Mouse (Mus musculus) embryonic facial prominence, embryonic 11.5 days (tissue): ENCODE results near the gene Gm11042. TPM values are rescaled to one million over a fixed set of nuclear protein-coding genes. Genes with fewer than 3 reads are reported as not detected.

Experiments used
- ATAC-seq: fragments of 200-750 bp; cut with Nextera tagmentation; replicated peaks from 2 replicates; pipeline ENCODE4 v1.8.0; 2017; ENCODE audit warnings: low read depth; ENCODE audit not compliant: insufficient number of reproducible peaks, low FRiP score, low TSS enrichment
- DNase-seq: peaks from one replicate; pipeline ENCODE4 v3.0.0-alpha.2; 2015; ENCODE audit warnings: low spot score
- H3K27ac ChIP-seq: fragments of 300-500 bp; sonication (generic); replicated peaks from 2 replicates; pipeline ENCODE4 v1.5.1; 2014; ENCODE audit warnings: mild to moderate bottlenecking, low read depth, low read length, control low read depth
- H3K27me3 ChIP-seq: fragments of 300-500 bp; sonication (generic); 2 replicates; pipeline ENCODE4 v1.6.1; 2014; ENCODE audit warnings: mild to moderate bottlenecking, low read length, moderate library complexity, mixed read lengths; ENCODE audit not compliant: control insufficient read depth, insufficient read depth
- H3K36me3 ChIP-seq: fragments of 300-500 bp; sonication (generic); replicated peaks from 2 replicates; pipeline ENCODE4 v1.6.1; 2014; ENCODE audit warnings: low read depth, mild to moderate bottlenecking, low read length, moderate library complexity, mixed read lengths; ENCODE audit not compliant: control insufficient read depth, insufficient read depth
- H3K4me1 ChIP-seq: fragments of 300-500 bp; sonication (generic); 2 replicates; pipeline ENCODE4 v1.6.1; 2014; ENCODE audit warnings: low read length, mixed read lengths; ENCODE audit not compliant: control insufficient read depth, insufficient read depth
- H3K4me2 ChIP-seq: fragments of 300-500 bp; sonication (generic); 2 replicates; pipeline ENCODE4 v1.6.1; 2014; ENCODE audit warnings: low read depth, mild to moderate bottlenecking, control low read depth, low read length, moderate library complexity
- H3K4me3 ChIP-seq: fragments of 300-500 bp; sonication (generic); 2 replicates; pipeline ENCODE4 v1.5.1; 2014; ENCODE audit warnings: low read depth, low read length, control low read depth
- H3K9ac ChIP-seq: fragments of 300-500 bp; sonication (generic); replicated peaks from 2 replicates; pipeline ENCODE4 v1.6.1; 2014; ENCODE audit warnings: mild to moderate bottlenecking, control low read depth, low read length
- H3K9me3 ChIP-seq: fragments of 300-500 bp; sonication (generic); replicated peaks from 2 replicates; pipeline ENCODE4 v1.6.1; 2016; ENCODE audit warnings: mild to moderate bottlenecking, low read length, inconsistent platforms, mixed read lengths; ENCODE audit not compliant: control insufficient read depth
- WGBS: fragments of 180-500 bp; shearing (Covaris S2); extraction: QIAGEN DNeasy Blood & Tissue Kit; methylation state at CpG from one replicate; pipeline ENCODE4 v1.1.7; 2014; 5-methylcytosine and 5-hydroxymethylcytosine counted together
- polyA plus RNA-seq: library from polyadenylated mRNA; unstranded; fragments of >200 nt; fragmentation: Nextera tagmentation; extraction: Ambion mirVana; gene quantifications from 2 replicates; pipeline ENCODE4 v1.2.1, GENCODE M21; 2014

Gm11042 gene
- polyA plus RNA-seq, 1 experiment from 2014 or later, result not detected

GRCm38 (mm10) chr12:74312611-74313010, 3.6 kb downstream of the Gm11042 start:
- Histone ChIP-seq H3K9ac (no peak overlapping the region), H3K4me1 (no peaks in the 10 kb centered on the region), H3K9me3 (no peaks in the 10 kb centered on the region), H3K27me3 (no peaks in the 10 kb centered on the region), H3K4me3 (no peak overlapping the region), H3K36me3 (no peaks in the 10 kb centered on the region), H3K27ac (no peak overlapping the region), H3K4me2 (no peak overlapping the region)
- 78% methylated on average over 3 of the region's 3 CpGs for WGBS
- ATAC-seq, result no peak
- DNase-seq, result no peak

DNA sequence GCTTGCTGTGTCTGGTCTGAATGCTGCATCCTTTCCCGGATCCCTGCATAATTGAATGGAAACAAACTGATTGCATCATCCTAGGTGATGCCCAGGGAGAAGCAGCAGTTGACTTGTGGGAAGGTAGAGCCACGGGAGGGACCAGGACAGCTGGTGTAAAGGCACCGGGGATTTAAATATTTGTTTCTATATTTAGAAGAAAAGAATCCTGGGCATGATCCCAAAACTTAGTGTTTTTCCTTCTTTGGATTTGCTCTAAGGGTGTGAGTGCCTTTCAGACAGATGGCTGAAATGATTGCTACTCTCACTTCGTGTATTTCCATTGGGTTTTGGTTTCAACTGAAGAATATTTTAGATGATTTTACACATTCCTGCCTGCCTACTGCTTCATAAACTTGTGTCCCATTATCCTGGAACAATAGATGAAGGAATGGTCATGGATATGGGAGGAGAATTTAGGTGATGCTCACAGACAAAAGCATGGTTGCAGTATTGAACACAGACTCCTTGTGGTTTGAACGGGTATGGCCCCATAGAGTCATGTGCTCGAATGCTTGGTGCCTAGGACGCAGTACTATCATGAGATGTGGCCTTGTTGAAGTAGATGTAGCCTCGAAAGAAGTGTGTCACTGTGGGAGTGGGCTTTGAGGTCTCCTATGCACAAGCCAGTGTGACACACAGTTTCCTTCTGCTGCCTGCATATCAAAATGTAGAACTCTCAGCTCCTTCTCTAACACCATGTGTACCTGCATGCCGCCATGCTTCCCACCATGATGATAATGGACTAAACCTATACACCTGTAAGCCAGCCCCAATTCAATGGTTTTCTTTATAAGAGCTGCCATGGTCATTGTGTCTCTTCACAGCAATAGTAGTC, 12.5 kb downstream of the Gm11042 start:
- no peaks in the 10 kb centered on the region for H3K36me3 ChIP-seq
- WGBS, result 82% methylated on average over 9 of the region's 9 CpGs
- ATAC-seq, result no peak
- no peak overlapping the region for H3K4me3 ChIP-seq
- no peaks in the 10 kb centered on the region for H3K4me1 ChIP-seq
- no peaks in the 10 kb centered on the region for H3K27me3 ChIP-seq
- H3K9ac ChIP-seq, result no peak overlapping the region
- no peak overlapping the region for H3K4me2 ChIP-seq
- no peaks in the 10 kb centered on the region for H3K9me3 ChIP-seq
- DNase-seq, result no peak
- H3K27ac ChIP-seq, result no peak overlapping the region

DNA sequence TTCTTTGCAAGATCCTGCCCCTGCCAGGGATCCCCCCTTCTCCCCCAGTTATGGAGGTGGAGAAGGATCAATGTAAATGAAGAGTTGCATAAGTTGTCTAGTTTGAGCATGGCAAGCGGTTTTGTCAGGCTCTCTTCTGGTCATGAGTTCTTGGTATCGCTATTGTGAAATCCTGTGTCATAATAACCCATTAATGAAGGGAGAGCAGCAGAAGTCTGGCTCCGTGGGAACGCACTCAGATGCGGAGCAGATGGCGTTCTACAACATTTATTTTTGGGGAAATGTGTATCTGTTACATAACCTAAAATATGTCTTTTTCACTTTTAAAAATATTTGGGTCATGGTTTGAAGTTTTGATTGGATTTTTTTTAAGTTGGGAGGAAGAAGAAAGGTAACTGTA, 14.6 kb downstream of the Gm11042 start:
- no peak for DNase-seq
- Histone ChIP-seq H3K9me3 (no peaks in the 10 kb centered on the region), H3K27ac (no peak overlapping the region), H3K27me3 (no peaks in the 10 kb centered on the region), H3K9ac (no peak overlapping the region), H3K4me3 (no peak overlapping the region), H3K4me1 (no peaks in the 10 kb centered on the region), H3K4me2 (no peak overlapping the region), H3K36me3 (no peaks in the 10 kb centered on the region)
- WGBS, result 92% methylated on average over 6 of the region's 6 CpGs
- ATAC-seq, result no peak

DNA sequence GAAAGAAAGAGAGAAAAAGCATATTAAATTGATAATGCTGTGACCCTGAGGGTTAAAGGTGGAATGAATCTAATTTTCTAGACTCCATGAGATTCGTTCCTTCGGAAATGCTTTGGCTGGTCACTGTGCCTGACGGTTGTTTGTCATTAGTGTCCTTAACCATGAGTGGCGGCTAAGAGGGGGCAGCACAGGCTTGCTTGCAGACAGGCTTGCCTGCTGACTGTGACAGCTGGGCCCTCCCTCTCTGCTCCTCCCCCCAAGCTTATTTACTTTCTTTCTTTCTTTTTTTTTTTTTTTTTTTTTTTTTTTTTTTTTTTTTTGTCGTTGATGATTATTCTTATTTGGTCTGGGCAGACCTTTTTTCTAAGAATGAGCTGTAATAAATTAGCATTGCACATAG, 19.8 kb downstream of the Gm11042 start:
- WGBS, result 41% methylated on average over 5 of the region's 5 CpGs

GRCm38 (mm10) chr12:74293624-74294023, 22.6 kb downstream of the Gm11042 start:
- Histone ChIP-seq H3K27me3 (no peaks in the 10 kb centered on the region), H3K4me3 (no peak overlapping the region), H3K4me1 (no peaks in the 10 kb centered on the region), H3K36me3 (no peaks in the 10 kb centered on the region), H3K27ac (no peak overlapping the region), H3K9me3 (no peaks in the 10 kb centered on the region), H3K4me2 (no peak overlapping the region), H3K9ac (no peak overlapping the region)
- peak; percentile 69 for DNase-seq
- no peak for ATAC-seq
- 5% methylated on average over 4 of the region's 4 CpGs for WGBS

More for the DNA sequence above, 19.8 kb downstream of the Gm11042 start:
- Histone ChIP-seq H3K4me1 (no peaks in the 10 kb centered on the region), H3K36me3 (no peaks in the 10 kb centered on the region), H3K27me3 (no peaks in the 10 kb centered on the region), H3K9ac (no peak overlapping the region), H3K4me3 (no peak overlapping the region), H3K9me3 (no peaks in the 10 kb centered on the region), H3K4me2 (no peak overlapping the region), H3K27ac (no peak overlapping the region)
- ATAC-seq, result no peak
- DNase-seq, result no peak

DNA sequence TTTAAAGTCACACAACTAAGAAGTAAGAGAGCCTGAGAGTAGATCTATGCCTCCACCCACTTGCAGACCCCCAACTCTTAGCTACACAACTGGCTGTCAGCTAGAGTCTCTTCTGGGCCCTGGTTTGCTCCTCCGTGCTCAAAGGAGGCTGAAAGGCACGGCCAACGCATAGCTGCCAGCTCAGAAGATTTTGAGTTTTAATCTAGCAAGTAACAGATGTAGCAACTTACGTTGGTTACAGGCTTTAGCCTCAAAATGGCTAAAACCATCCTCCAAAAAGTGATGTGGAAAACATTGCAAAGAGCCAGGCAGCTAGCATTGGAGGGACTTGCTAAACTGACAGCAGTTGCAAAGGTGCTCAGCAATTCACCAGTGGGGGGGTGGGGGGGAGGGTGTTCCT, 25.2 kb downstream of the Gm11042 start:
- WGBS, result 83% methylated on average over 4 of the region's 4 CpGs
- Histone ChIP-seq H3K27ac (no peak overlapping the region), H3K4me3 (no peak overlapping the region), H3K9me3 (no peaks in the 10 kb centered on the region), H3K9ac (no peak overlapping the region), H3K4me2 (no peak overlapping the region), H3K27me3 (no peaks in the 10 kb centered on the region), H3K4me1 (no peaks in the 10 kb centered on the region), H3K36me3 (no peaks in the 10 kb centered on the region)
- DNase-seq, result no peak
- no peak for ATAC-seq

DNA sequence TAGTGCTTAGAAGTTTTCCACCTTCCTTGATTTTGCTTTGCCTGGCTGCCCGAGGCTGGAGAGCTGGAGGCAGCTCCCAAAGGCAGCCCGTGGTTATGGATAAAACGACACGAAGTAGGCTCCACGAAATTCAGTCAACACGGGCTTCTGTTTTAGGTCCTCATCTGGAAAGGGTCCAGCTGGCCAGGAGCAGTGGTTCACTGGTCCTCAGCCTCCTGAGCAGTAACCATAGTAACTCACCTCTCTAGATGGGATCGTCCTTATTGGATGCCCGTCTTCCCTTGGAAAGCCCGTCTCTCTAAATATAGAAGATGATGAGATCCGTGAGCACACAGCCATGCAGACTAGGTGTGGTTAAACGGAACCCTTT, 31.5 kb downstream of the Gm11042 start:
- Histone ChIP-seq H3K4me2 (peak overlapping the region; percentile 72), H3K4me3 (peak overlapping the region; percentile 34), H3K27me3 (peaks cover 7% of the 10 kb centered on the region; the same call in 1 of the 2 replicates), H3K4me1 (no peaks in the 10 kb centered on the region), H3K36me3 (no peaks in the 10 kb centered on the region), H3K27ac (no peak overlapping the region), H3K9me3 (no peaks in the 10 kb centered on the region), H3K9ac (no peak overlapping the region; the same call in 1 of the 2 replicates)
- ATAC-seq, result no peak
- 5% methylated on average over 11 of the region's 11 CpGs for WGBS
- DNase-seq, result peak; percentile 9

DNA sequence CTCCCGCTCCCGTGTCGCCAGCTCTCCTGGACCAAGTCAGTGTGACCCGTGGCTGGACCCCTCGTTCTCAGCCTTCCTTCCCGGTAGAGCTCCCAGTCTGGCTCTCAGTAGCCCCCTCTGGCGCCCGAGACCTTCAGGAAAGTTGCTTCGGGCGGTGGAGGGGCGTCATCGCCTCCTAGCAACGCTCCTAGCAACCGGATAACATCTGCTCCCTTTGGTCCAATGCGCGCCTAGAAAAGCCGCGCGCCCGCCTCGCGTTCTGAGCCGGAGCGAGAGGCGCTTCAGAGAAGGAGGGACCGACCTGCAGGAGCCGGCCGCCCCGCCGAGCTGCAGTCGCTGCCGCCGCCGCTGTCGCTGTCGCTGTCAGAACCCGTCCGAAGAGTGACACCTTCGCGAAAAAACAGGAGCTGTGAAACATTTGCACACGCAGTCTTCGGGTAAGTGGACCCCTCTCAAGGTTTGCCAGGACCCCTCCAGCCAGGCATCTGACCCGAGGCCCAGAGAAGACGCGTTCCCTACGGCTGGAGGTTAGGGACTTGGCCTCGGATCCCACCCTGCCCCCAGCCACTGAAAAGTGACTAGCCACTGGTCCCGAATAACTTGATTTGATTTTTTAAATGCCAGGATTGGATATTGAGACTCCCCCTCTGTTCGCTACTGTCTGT, 32.0 kb downstream of the Gm11042 start:
- H3K4me2 ChIP-seq, result peak overlapping the region; percentile 72
- H3K36me3 ChIP-seq, result no peaks in the 10 kb centered on the region
- H3K9ac ChIP-seq, result no peak overlapping the region; the same call in 1 of the 2 replicates
- H3K4me3 ChIP-seq, result peak overlapping the region; percentile 34
- no peaks in the 10 kb centered on the region for H3K4me1 ChIP-seq
- DNase-seq, result peak; percentile 97
- no peaks in the 10 kb centered on the region for H3K9me3 ChIP-seq
- peak; percentile 97 for ATAC-seq
- no peak overlapping the region for H3K27ac ChIP-seq
- H3K27me3 ChIP-seq, result peaks cover 7% of the 10 kb centered on the region; the same call in 1 of the 2 replicates
- WGBS, result under 1% methylated on average over 41 of the region's 49 CpGs
